Mouse (Mus musculus): ENCODE measurements around the gene Dctn1.

Dctn1 gene

DNA sequence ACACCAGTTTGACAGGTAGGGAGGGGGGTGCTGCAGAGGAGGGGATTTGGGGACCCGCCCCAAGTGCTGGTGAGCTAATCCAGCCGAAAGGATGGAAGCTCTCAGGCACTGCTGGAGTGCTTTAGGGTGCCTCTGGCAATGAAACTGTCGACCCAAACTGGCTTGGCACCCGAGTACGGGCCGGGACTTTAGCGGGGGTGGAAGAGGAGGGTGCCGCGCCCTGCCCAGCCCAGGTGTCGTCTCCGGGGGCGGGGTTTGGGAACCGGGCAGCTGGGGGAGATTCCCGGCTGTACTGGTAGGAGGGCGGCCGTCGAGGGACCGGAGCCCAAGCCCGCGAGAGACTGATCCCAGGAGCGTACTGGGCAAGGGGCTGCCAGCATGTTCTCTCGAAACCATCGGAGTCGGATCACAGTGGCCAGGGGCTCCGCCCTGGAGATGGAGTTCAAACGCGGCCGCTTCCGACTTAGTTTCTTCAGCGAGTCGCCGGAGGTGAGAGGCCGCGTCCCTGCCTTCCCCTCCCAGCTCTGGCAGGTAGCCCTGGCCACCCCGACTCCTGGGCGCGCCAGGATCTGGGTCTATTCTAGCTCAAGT, 30.1 kb upstream of the Dctn1 start:
- in situ Hi-C loops (cut with MboI; ENCODE audit: unreplicated experiment in 2 of 2): no loop called here

DNA sequence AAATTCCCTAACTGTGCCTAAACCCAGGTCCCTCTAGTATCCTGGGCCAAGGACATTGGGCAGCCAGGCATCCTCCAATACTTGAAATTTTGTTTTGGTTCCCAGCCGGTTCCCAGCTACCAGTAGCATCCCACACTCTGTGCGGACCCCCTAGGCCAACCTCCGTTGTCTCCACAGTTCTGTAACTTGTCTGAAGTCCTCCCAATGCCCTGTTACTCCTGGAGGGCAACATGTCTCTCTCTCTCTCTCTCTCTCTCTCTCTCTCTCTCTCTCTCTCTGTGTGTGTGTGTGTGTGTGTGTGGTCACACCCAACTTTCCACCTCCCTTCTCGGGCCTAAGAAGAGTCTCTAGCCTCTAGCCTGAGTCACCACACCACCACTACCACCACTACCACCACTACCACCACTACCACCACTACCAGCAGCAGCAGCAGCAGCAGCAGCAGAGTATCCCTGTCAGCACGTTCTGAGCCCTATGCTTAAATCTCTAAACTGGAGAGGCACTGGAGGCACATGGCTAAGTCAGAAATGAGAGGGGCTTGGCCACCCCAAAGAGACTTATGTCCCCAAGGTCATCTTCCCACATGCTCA, 29.3 kb upstream of the Dctn1 start:
- in situ Hi-C loops (cut with MboI; ENCODE audit: unreplicated experiment in 2 of 2): no loop called here

DNA sequence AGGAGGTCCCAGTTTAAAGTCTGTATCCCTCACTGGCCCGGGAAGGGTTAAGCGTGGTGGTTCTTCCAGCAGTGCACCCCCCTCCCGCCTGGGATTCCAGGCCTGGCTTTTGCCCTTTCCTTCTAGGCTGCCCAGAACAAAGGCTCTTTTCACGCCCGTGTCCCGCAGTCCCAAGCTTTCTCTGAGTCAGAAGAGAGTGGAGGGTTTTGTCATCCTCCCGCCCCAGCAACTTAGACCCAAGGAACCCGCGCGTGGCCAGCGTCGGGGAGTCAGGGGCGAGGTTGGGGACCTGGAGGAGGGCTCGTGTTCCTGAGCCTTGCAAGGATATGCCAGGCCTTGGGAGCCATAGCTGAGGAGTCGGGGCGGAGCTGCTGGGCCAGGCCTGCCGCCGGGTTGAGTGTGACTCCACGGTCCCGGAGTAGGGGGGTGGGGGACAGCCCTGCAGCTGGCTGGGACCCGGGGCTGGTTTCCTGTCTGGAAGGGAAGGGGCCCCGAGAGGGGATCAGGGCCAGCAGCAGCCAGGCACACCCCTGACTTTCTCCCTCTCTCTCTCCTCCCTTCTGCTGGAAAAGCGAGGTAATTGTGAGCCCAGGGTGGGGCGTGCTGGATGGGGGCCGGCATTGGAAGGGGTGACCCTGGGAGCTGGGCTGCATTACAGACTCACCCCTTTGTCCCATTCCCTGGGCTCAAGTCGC, 28.7 kb upstream of the Dctn1 start:
- in situ Hi-C loops (cut with MboI; ENCODE audit: unreplicated experiment in 2 of 2): no loop called here

DNA sequence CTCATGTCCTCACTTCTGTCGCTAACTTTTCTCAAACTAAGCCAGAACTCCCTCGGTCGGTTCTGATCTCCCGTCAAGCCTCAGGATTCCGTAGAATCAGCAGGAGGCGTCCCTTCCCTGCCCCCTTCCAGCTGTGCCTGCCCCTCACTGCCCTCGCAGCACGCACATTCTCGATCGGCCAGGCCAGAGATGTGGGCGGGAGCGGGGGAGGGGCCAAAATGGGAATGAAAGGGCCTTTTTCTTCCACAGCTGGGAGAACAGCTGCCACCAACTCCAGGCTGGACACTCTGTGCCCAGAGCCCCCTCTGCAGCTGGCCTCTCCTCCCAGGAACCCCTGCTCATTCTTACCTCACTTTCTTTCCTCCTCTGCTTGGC, 28.2 kb upstream of the Dctn1 start:
- in situ Hi-C loops (cut with MboI; ENCODE audit: unreplicated experiment in 2 of 2): no loop called here

DNA sequence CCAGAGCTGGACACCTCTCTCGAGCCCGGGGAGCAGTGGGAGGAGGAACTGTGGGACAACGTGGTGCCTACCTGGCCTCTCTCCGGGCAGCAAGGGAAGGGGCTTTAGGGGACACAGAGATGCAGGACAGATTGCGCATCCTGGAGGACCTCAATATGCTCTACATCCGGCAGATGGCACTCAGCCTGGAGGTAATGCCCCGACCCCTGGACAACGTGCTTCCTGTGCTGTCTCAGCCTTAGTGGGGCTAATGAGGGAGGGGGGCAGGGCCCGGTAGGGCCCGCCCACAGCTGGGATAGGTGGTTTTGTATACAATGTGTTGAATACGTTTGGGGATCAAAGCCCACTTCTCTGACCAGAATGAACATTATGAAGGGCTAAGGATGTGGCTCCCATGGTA, 27.7 kb upstream of the Dctn1 start:
- in situ Hi-C loops (cut with MboI; ENCODE audit: unreplicated experiment in 2 of 2): no loop called here

DNA sequence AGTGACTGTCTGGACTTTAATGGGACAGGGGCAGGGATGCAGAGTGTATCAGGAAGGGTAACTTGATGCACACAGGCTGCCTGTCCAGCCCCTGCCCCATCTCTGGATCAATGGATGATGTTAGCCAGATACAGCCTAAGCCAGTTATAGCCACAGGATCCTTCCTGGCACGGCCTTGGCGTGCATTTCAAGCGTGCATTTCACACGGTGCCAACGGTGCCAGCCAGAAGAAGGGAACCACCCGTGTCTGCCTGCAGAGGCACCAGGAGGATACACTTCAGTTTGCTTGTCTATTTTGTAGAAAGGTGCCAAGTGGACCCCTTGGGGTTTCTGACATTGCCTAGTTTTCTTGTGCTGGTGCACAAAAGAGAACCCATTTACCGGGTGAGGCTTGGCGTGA, 25.7 kb upstream of the Dctn1 start:
- in situ Hi-C loops (cut with MboI; ENCODE audit: unreplicated experiment in 2 of 2): no loop called here

DNA sequence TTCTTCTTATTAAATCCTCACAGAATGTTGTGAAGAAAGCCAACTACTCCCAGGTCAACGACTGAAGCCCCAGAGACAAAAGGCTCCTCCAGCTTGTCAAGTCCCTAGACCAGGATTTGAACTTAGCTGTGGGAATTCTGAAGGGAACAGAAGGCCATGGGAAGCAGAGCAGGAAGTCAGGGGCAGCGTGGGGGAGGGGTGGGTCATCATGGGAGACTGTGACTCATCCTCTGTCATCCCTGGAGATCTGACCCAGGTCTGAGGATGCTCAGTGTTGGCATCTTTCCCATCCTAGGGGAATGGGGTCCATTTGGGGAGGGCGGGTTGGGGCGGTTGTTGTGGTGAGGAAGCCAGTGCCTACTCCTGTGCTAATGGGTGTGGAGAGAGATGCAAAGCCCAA, 24.1 kb upstream of the Dctn1 start:
- in situ Hi-C loops (cut with MboI; ENCODE audit: unreplicated experiment in 2 of 2): no loop called here

DNA sequence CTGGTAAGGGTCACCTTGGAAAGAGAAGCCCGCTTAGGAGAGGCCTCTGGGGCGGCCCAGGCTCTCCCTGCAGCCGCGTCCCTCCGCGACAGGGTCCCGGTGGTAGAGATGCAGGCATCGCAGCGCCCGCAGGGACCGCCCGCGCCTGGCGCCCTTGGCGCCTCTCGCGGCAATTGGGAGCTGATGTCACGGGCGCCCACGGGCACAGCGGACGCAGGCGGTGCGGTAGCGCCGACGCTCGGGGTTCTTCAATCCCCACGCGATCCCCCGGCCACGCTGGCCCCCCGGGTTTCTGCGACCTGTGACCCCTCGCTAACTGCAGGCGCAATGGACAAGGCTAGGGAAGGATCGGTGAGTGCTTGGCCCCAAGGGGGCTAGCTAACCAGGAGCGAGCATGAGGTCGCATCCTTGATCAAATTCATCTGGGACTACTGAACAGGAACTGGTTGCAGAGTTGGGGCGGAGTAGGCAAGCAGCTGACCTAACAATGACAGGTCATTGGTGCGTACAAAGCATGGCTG, 23.4 kb upstream of the Dctn1 start:
- in situ Hi-C loops (cut with MboI; ENCODE audit: unreplicated experiment in 2 of 2): no loop called here

DNA sequence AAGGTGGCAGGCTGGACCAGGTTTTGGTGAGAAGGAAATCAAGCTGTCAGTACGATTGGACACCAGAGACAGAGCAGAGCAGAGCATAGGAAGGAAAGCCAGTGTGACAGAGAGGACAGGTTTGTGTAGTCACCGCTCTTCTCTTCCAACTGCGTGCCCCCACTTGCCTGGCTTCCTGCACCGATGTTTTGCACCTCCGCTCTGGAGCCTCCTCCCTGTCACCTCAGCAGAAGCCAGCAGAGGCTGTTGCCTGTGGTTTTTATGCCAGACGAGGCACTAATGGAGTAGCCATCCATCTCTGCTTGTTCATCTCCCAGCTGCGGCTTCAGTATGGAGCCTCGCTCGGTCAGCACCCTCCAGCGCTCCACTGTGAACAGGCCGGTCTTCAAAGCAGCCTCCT, 22.8 kb upstream of the Dctn1 start:
- in situ Hi-C loops (cut with MboI; ENCODE audit: unreplicated experiment in 2 of 2): no loop called here

DNA sequence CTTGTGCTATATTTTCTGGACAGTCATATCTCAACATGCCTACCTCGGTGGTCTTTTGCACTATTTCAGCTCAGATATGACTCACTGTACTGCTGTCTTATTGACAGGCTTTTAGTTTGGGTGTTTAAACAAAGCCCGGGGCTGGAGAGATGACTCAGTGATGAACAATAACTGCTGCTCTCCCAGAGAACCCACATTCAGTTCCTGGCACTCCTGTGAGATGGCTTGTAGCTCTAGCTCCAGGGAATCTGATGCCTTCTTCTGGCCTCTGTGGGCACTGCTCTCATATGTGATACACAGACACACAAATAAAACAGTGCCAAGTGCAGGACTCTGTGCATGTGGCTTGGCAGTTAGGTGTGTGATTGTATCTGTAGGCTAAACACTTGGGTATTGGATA, 20.5 kb upstream of the Dctn1 start:
- in situ Hi-C loops (cut with MboI; ENCODE audit: unreplicated experiment in 2 of 2): no loop called here

DNA sequence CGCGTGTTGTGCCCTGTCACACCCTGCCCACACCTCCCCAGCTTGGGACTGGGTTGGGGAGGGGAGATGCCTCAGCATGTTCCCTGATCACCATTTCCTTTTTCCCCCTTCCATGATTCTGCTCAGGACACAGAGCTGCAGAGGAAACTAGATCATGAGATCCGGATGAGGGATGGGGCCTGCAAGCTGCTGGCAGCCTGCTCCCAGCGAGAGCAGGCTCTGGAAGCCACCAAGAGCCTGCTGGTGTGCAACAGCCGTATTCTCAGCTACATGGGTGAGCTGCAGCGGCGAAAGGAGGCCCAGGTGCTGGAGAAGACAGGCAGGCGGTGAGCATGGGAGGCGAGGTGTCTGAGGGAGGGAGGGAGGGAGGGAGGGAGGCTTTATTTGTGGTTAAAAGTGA, 19.9 kb upstream of the Dctn1 start:
- in situ Hi-C loops (cut with MboI; ENCODE audit: unreplicated experiment in 2 of 2): no loop called here

DNA sequence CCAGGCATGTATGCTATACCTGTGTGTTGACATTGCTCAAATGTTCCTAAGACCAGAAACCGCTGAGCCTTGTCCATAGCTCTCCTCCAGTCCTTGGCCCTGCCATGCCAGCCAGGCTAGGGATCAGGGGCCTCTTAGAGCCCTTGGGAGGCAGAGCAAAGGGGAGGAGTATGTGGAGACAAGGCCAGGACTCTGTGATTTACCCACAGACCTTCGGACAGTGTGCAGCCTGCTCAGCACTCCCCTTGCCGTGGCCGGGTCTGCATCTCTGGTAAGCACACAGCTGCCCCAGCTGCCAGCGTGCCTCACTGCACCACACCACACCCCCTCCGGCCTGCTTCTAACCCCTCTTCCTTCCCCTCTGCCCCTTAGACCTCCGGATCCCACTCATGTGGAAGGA, 18.4 kb upstream of the Dctn1 start:
- in situ Hi-C loops (cut with MboI; ENCODE audit: unreplicated experiment in 2 of 2): no loop called here

DNA sequence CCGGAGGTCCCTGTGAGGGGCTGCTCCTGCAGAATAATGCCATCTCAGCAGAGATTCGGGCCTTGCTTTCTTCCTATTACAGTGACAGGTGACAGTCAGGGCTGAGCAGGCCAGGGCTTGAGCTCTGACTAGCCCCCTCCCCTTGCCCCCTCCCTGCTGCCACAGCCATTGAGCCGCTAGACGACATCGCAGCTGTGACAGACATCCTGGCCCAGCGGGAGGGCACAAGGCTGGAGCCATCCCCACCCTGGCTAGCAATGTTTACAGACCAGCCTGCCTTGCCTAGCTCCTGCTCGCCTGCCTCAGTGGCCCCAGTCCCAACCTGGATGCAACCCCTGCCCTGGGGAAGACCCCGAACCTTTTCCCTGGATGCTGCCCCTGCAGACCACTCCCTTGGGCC, 14.0 kb upstream of the Dctn1 start:
- in situ Hi-C loops (cut with MboI; ENCODE audit: unreplicated experiment in 2 of 2): loop anchor here in 1 of 2 experiments (10.0 kb wide), 1 partner anchor 47 kb away; the partner anchor contains the start of genes Ccdc142, Gm42688 and Mrpl53

DNA sequence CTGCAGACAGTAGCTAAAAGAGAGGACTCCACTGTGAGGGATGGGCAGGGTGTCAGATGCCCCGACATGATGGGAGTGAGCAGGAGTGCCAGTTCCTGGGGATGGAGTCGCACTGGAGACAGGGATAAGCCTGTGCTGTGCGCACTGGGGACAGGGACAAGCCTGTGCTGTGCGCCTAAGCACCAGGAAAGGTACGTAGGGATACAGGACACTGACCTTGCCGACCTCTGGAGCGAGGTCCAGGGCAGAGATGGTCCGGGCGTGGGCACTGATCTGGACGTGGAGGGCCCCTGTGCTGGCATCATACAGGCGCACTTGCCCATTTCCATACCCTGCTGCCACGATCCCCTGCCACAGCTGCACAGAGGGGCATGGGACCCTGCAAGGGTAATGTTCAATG, 12.7 kb upstream of the Dctn1 start:
- in situ Hi-C loops (cut with MboI; ENCODE audit: unreplicated experiment in 2 of 2): loop anchor here in 1 of 2 experiments (10.0 kb wide), 1 partner anchor 48 kb away; the partner anchor contains the start of genes Ccdc142, Gm42688 and Mrpl53

DNA sequence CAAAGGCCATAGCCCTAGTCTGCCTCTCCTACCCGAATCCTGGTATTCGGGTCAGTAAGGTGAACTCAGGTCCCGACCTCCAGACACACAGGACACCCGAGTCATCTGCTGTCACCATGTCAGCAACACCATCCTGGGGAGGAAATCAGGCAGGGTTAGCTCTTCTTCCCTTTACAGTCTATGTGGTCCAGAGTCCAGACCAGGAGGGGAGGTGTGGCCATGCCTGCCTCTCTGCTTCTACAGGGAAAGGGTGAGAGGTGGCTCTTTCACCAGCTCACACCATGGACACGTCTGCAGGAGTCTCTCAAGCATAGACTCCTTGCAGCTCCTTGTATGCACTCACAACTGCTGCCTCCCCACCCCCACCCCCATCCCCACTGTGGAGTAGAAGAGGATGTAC, 12.2 kb upstream of the Dctn1 start:
- in situ Hi-C loops (cut with MboI; ENCODE audit: unreplicated experiment in 2 of 2): loop anchor here in 1 of 2 experiments (10.0 kb wide), 1 partner anchor 49 kb away; the partner anchor contains the start of genes Ccdc142, Gm42688 and Mrpl53

DNA sequence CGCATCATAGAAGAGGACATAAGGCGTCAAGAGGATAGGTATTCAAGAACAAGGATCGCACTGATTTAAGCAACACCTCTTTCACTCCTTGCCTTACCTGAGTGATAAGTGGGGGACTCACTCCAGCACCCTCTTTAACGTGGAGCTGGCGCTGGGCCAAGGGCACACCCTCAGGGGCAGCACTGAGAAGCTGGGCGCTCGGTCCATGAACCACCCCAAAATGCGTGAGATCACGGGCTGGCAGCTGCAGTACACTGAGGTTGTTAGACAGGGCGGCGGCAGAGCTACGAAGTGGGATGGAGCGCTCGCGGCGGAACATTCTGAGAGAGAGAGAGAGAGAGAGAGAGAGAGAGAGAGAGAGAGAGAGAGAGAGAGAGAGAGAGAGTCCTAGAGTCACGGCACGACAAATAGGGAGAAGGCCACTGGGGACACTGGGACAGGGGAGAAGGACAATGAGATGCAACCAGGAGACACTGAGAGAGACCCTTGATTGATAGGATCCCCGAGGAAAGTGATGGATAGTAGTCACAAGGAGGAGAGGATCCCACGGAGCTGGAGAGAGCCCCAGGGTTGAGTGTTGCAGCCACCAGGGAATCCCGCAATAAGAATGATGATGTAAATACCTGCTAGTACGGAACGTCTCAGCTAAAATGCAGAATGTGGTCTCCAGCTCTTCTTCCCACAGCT, 10.0 kb upstream of the Dctn1 start:
- in situ Hi-C loops (cut with MboI; ENCODE audit: unreplicated experiment in 2 of 2): loop anchor here (5.0 to 10.0 kb wide), 3 partner anchors 38 to 158 kb away; partner anchors contain the start of genes Ccdc142 (in 1 of the 2), Gm42688 (in 1 of the 2), Mogs (in 1 of the 2) and Mrpl53 (in 1 of the 2)

DNA sequence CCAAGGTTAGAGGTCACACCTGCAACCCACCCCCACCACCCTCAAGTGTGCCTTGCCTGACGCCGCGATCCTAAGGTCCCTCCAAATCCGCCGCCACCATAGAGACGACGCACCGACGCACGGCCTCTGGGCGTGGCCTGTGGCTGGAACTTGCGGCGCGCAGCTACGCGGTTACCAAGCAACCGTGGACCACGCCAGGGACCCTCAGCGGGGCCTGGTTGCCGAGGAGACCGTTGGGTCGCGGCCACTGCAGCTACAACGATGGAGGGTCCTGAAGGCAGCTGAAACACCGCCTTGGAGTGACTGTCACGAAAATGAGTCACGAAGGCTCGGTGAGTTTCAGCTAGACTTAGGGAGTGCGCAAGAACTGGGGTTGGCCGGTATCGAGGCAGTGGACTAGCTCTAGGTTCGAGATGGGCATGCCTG, 9.4 kb upstream of the Dctn1 start, which contains the start of the genes Wdr54 and 1700003E16Rik:
Gene Wdr54, minus strand, starts transcription at position 139 of the 426 bp plus-strand sequence.
Gene 1700003E16Rik, plus strand, starts transcription at position 146 of the 426 bp plus-strand sequence.
- in situ Hi-C loops (cut with MboI; ENCODE audit: unreplicated experiment in 2 of 2): loop anchor here (5.0 to 10.0 kb wide), 3 partner anchors 39 to 159 kb away; partner anchors contain the start of genes Ccdc142 (in 1 of the 2), Gm42688 (in 1 of the 2), Mogs (in 1 of the 2) and Mrpl53 (in 1 of the 2)

DNA sequence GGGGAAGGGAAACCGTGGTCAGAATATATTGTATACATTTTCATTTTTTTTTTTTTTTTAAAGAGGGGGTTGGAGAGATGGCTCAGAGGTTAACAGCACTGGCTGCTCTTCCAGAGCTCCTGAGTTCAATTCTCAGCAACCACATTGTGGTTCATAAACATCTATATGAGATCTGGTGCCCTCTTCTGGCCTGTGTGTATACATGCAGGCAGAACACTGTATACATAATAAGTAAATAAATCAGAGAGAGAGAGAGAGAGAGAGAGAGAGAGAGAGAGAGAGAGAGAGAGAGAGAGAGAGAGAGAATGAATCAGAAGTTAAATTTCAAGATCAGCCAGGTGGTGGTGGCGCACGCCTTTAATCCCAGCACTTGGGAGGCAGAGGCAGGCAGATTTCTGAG, 6.3 kb upstream of the Dctn1 start:
- in situ Hi-C loops (cut with MboI; ENCODE audit: unreplicated experiment in 2 of 2): loop anchor here (5.0 to 10.0 kb wide), 3 partner anchors 42 to 162 kb away; partner anchors contain the start of genes Ccdc142 (in 1 of the 2), Gm42688 (in 1 of the 2), Mogs (in 1 of the 2) and Mrpl53 (in 1 of the 2)

DNA sequence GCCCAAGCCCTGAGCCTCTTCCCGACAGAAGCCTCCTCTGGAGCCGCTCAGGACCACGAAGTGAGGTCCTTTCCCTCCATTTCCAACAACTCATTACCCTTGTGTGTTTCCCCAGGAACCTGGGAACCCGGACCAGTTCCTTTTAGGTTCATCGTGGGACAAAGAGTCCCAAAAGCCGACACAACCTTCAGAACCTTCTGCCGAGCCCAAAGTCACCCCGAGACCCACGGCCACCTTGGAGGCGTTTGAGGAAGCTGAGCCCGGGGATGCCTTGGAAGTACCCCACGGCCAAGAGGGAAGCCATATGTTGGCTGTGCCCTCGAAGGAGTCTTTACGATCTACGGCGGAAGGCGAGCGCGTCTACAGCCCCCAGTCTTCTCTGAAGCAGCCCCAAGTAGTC, 4.3 kb upstream of the Dctn1 start:
- in situ Hi-C loops (cut with MboI; ENCODE audit: unreplicated experiment in 2 of 2): loop anchor here in 1 of 2 experiments (5.0 to 10.0 kb wide), 2 partner anchors 164 to 407 kb away; no protein-coding TSS in a partner anchor
